Mouse (Mus musculus) stomach, postnatal 0 days (tissue): Measurements from ENCODE around the gene F2rl3.
A peak's percentile ranks its signal among the peaks of the same experiment; 100 is the strongest.

ENCODE experiments used
- CTCF ChIP-seq: IDR thresholded peaks from 2 replicates; pipeline ENCODE4 v1.5.1; 2016; ENCODE audit warnings: antibody characterized with exemption, low read depth, mild to moderate bottlenecking, moderate library complexity
- EP300 ChIP-seq: optimal IDR thresholded peaks from 2 replicates; pipeline ENCODE3; 2016; ENCODE audit warnings: antibody characterized with exemption

DNA sequence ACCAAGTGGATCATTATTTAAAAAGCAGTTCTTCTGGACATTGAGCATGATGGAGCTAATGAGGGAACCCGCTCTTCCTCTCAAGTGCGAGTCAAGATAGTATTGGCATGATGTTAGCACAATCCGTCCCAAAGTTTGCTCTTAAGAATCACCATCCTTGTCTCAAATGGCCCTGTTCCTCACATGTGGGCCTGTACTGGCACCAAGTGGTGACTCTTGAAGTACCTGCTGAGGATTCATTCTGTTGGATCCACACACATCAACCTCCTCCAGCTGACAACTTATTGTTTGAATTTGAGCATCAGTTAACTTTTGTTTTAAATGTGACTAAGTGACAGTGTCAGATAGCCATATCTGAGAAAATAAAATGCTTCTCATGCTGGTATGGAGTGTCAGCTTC, 51.0 kb downstream of the F2rl3 start:
- TF ChIP-seq CTCF (peak; percentile 48), EP300 (no peak)
